Mouse (Mus musculus): ENCODE data around the gene 2010111I01Rik.

GRCm38 (mm10) chr13:63236159-63236893 lies 271.6 kb downstream of the 2010111I01Rik start:
- TF ChIP-seq CTCF (IDR thresholded peaks at IDR 0.05; ENCODE audit: low read depth, low read length): no peak
- no peak for TF ChIP-seq POLR2A (IDR thresholded peaks at IDR 0.05; ENCODE audit: borderline replicate concordance, low read depth, low read length)

Data from bone marrow macrophage, adult 2 months (primary cell).